Mouse (Mus musculus): Measurements from ENCODE around the gene Tnfrsf18. TPM values are rescaled to one million over a fixed set of nuclear protein-coding genes. Genes with fewer than 3 reads are reported as not detected.

The Tnfrsf18 gene
- polyA plus RNA-seq, 1 experiment from 2014 or later = 0.78 TPM

GRCm38 (mm10) chr4:156019771-156020170 lies 6.2 kb upstream of the Tnfrsf18 start:
- DNase-seq (no peak), ATAC-seq (no peak)
- Histone ChIP-seq H3K4me2 (ENCODE audit: low read depth, low read length) (no peak overlapping the region), H3K27me3 (ENCODE audit: insufficient read depth, low read length) (no peaks in the 10 kb centered on the region), H3K4me1 (ENCODE audit: insufficient read depth) (no peaks in the 10 kb centered on the region), H3K9ac (replicated peaks) (no peak overlapping the region), H3K9me3 (ENCODE audit: low read length) (no peaks in the 10 kb centered on the region), H3K27ac (ENCODE audit: low read depth) (no peak overlapping the region), H3K36me3 (replicated peaks; ENCODE audit: insufficient read depth, low read length) (0 out of 2 replicates have a peak, but pooled peaks cover 3% of the 10 kb centered on the region), H3K4me3 (ENCODE audit: low read depth, low read length) (no peak overlapping the region)
- WGBS (ENCODE audit: insufficient replicate concordance) = 86% methylated on average over 12 of the region's 12 CpGs
- TF ChIP-seq EP300 (IDR thresholded peaks at IDR 0.05; ENCODE audit: low read depth) (no peak), CTCF (IDR thresholded peaks at IDR 0.05; ENCODE audit: low read depth) (no peak)

DNA sequence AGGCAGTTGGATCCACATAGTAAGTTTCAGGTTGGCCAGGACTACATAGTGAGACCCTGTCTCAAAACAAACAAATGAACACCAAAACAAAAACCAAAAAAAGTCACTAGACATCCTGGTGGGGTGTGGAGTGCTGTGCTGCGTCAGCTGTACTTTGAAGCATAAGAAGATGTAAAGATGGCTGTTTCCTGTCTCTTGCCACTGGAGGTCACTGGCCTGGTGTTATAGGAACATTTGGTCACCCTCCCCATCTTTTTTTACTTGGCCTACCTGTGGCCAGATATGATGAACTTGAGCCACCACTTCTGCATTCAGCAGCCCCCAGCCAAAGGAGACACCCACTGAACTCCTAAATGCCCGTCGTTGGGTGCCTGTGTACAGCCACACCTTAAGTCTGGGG lies 4.6 kb upstream of the Tnfrsf18 start:
- no peak for DNase-seq
- TF ChIP-seq CTCF (IDR thresholded peaks at IDR 0.05; ENCODE audit: low read depth) (no peak), EP300 (IDR thresholded peaks at IDR 0.05; ENCODE audit: low read depth) (no peak)
- Histone ChIP-seq H3K4me3 (ENCODE audit: low read depth, low read length) (no peak overlapping the region), H3K27ac (ENCODE audit: low read depth) (no peak overlapping the region), H3K9ac (replicated peaks) (no peak overlapping the region), H3K4me1 (ENCODE audit: insufficient read depth) (peaks cover 7% of the 10 kb centered on the region; the same call in 1 of the 2 replicates), H3K9me3 (ENCODE audit: low read length) (no peaks in the 10 kb centered on the region), H3K4me2 (ENCODE audit: low read depth, low read length) (no peak overlapping the region), H3K27me3 (ENCODE audit: insufficient read depth, low read length) (no peaks in the 10 kb centered on the region), H3K36me3 (replicated peaks; ENCODE audit: insufficient read depth, low read length) (0 out of 2 replicates have a peak, but pooled peaks cover 2% of the 10 kb centered on the region)
- ATAC-seq = no peak
- 66% methylated on average over 3 of the region's 3 CpGs for WGBS (ENCODE audit: insufficient replicate concordance)

DNA sequence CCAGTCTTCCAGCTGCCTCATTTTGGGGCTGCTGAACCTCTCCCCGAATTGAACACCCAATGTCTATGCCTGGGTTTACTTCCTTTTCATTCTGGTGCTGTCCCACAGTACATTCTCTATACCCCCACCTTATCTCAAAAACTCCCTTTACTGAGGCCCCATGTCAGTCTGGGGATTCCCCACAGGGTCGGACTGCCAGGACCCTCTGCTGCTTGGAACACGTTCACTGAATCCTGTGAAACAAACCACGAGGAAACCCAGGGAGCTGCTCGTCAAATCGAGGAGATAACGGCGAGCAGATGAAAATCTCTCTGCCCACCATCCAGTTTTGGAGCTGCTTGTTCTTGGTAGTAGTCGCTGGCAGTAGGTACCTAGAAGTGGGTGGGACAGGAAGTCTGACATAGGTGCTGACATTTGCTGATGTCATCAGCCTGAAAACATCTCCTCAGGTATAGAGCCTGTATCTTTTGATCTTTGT lies 4.0 kb upstream of the Tnfrsf18 start:
- TF ChIP-seq EP300 (IDR thresholded peaks at IDR 0.05; ENCODE audit: low read depth) = no peak
- TF ChIP-seq CTCF (IDR thresholded peaks at IDR 0.05; ENCODE audit: low read depth) = no peak
- 23% methylated on average over 9 of the region's 9 CpGs for WGBS (ENCODE audit: insufficient replicate concordance)
- Histone ChIP-seq H3K4me1 (ENCODE audit: insufficient read depth) (peaks cover 7% of the 10 kb centered on the region; the same call in 1 of the 2 replicates), H3K4me3 (ENCODE audit: low read depth, low read length) (no peak overlapping the region), H3K4me2 (ENCODE audit: low read depth, low read length) (no peak overlapping the region), H3K27ac (ENCODE audit: low read depth) (no peak overlapping the region), H3K9me3 (ENCODE audit: low read length) (no peaks in the 10 kb centered on the region), H3K9ac (replicated peaks) (no peak overlapping the region), H3K27me3 (ENCODE audit: insufficient read depth, low read length) (no peaks in the 10 kb centered on the region), H3K36me3 (replicated peaks; ENCODE audit: insufficient read depth, low read length) (no peaks in the 10 kb centered on the region)
- ATAC-seq = no peak
- DNase-seq = no peak

DNA sequence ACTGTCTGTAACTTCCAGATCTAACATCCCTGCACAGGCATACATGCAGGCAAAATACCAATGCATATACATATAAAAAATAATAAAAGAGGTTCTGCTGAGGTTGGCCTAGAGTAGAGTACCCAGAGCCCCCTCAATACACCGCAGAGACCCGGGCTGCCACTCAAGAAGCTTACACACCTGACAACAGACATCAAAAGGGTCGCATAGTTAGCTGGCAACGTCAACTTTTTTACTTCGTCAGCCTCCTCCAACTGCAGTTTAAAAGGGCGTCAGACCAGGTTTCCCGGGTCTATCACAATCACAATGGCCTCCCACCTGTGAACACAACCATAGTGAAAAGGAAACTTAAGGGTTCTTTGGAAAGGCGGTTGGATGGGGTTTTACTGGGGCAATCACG lies 2.4 kb upstream of the Tnfrsf18 start:
- 81% methylated on average over 9 of the region's 9 CpGs for WGBS (ENCODE audit: insufficient replicate concordance)
- H3K27me3 ChIP-seq (ENCODE audit: insufficient read depth, low read length) = no peaks in the 10 kb centered on the region
- H3K4me3 ChIP-seq (ENCODE audit: low read depth, low read length) = no peak overlapping the region
- no peak overlapping the region for H3K4me2 ChIP-seq (ENCODE audit: low read depth, low read length)
- DNase-seq (no peak), ATAC-seq (no peak)
- H3K36me3 ChIP-seq (replicated peaks; ENCODE audit: insufficient read depth, low read length) = 0 out of 2 replicates have a peak, but pooled peaks cover 2% of the 10 kb centered on the region
- H3K27ac ChIP-seq (ENCODE audit: low read depth) = no peak overlapping the region
- H3K9ac ChIP-seq (replicated peaks) = no peak overlapping the region
- H3K9me3 ChIP-seq (ENCODE audit: low read length) = no peaks in the 10 kb centered on the region
- H3K4me1 ChIP-seq (ENCODE audit: insufficient read depth) = peaks cover 7% of the 10 kb centered on the region; the same call in 1 of the 2 replicates
- TF ChIP-seq CTCF (IDR thresholded peaks at IDR 0.05; ENCODE audit: low read depth) (no peak), EP300 (IDR thresholded peaks at IDR 0.05; ENCODE audit: low read depth) (no peak)

DNA sequence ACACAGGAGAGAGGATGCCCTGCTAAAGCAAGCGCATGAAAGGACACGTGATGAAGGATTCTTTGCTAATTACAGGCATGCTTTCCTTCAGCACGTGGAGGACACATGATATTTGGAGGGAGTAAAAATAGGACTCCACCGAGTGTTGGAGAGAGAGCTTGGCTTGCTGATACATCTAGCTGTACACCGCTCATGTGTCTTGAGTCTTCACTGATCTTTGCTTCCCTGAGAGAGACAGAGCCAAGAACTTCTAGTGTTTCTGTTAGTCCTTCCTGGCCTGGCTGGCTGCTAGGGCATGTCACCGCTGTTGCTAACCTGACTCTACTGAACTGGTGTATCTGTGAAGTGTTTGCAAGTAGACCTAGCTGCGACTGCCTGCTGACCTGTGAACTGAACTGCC lies 1.8 kb upstream of the Tnfrsf18 start:
- ATAC-seq (no peak), DNase-seq (no peak)
- no peak overlapping the region for H3K4me3 ChIP-seq (ENCODE audit: low read depth, low read length)
- no peak overlapping the region for H3K27ac ChIP-seq (ENCODE audit: low read depth)
- H3K27me3 ChIP-seq (ENCODE audit: insufficient read depth, low read length) = no peaks in the 10 kb centered on the region
- no peaks in the 10 kb centered on the region for H3K9me3 ChIP-seq (ENCODE audit: low read length)
- H3K4me2 ChIP-seq (ENCODE audit: low read depth, low read length) = no peak overlapping the region
- peaks cover 7% of the 10 kb centered on the region; the same call in 1 of the 2 replicates for H3K4me1 ChIP-seq (ENCODE audit: insufficient read depth)
- 86% methylated on average over 7 of the region's 7 CpGs for WGBS (ENCODE audit: insufficient replicate concordance)
- TF ChIP-seq EP300 (IDR thresholded peaks at IDR 0.05; ENCODE audit: low read depth) = no peak
- no peak for TF ChIP-seq CTCF (IDR thresholded peaks at IDR 0.05; ENCODE audit: low read depth)
- H3K36me3 ChIP-seq (replicated peaks; ENCODE audit: insufficient read depth, low read length) = 0 out of 2 replicates have a peak, but pooled peaks cover 2% of the 10 kb centered on the region
- no peak overlapping the region for H3K9ac ChIP-seq (replicated peaks)

- ATAC-seq = no peak
- DNase-seq = no peak
- Histone ChIP-seq H3K4me1 (ENCODE audit: insufficient read depth) (peaks cover 36% of the 10 kb centered on the region), H3K27me3 (ENCODE audit: insufficient read depth, low read length) (no peaks in the 10 kb centered on the region), H3K27ac (ENCODE audit: low read depth) (no peak overlapping the region), H3K9me3 (ENCODE audit: low read length) (no peaks in the 10 kb centered on the region), H3K4me3 (ENCODE audit: low read depth, low read length) (no peak overlapping the region), H3K4me2 (ENCODE audit: low read depth, low read length) (no peak overlapping the region), H3K36me3 (replicated peaks; ENCODE audit: insufficient read depth, low read length) (0 out of 2 replicates have a peak, but pooled peaks cover 2% of the 10 kb centered on the region), H3K9ac (replicated peaks) (no peak overlapping the region)
- 84% methylated on average over 7 of the region's 7 CpGs for WGBS (ENCODE audit: insufficient replicate concordance)
- TF ChIP-seq CTCF (IDR thresholded peaks at IDR 0.05; ENCODE audit: low read depth) = no peak
- no peak for TF ChIP-seq EP300 (IDR thresholded peaks at IDR 0.05; ENCODE audit: low read depth)
Observed at GRCm38 (mm10) chr4:156028580-156028979, 2.6 kb downstream of the Tnfrsf18 start.
